Mouse (Mus musculus): ENCODE measurements around the gene Otc. TPM values are rescaled to one million over a fixed set of nuclear protein-coding genes. Genes with fewer than 3 reads are reported as not detected.

The Otc gene
- total and polyA plus RNA-seq, 3 experiments, result 0.12 TPM; not detected in 2

DNA sequence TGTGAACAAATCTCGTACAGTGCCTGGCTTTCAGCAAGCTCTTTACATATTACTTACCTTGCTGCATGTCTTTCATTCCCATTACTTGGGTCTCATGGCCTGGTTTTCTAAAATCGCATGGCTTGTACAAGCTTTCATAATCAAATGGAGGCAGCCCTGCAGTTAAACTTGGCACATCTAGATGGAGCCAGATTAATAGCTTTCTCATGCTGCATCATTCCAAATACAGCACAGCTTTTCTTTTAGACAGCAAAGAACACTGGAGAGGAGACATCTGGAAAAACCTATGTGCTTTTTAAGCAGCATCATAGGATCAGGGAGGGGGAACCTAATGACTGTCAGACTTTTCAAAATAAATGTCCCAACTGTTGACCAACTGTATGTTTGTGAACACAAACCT, 19.1 kb upstream of the Otc start:
- H3K27ac ChIP-seq (ENCODE audit: insufficient read depth, low read depth), result no peak overlapping the region
- in situ Hi-C loops (cut with MboI; ENCODE audit: low pct_ligation_motif_present, low pct_unique_long_range_greater_than_20kb, low sequenced_read_pairs), result no loop called here

DNA sequence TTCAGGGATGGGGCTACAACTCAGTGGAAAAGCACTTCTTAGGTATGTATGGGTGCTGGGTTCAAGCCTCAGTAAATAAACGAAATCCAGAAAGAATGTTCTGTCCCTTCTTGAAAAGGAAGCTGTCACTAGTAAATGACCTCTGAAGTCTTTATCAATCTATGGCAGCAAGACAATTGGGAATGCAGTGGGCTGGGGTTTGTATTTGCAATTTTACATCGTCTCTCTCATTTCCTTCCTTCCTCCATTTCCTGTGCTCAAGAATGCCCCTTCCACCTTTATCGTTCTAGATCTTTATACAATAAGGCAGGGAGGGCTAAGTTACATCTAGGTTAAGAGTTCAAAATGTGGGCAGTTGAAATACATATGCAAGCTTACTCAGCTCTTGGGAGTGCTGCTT, 17.5 kb upstream of the Otc start:
- Histone ChIP-seq H3K27ac (ENCODE audit: insufficient read depth, low read depth) (no peak overlapping the region), H3K4me2 (ENCODE audit: insufficient read depth, low read depth, poor library complexity, severe bottlenecking) (no peak overlapping the region), H3K27me3 (replicated peaks) (no peaks in the 10 kb centered on the region), H3K4me1 (ENCODE audit: control insufficient read depth in 1 of 2, insufficient read depth in 2 of 2) (no peaks in the 10 kb centered on the region), H3K79me2 (replicated peaks; ENCODE audit: control insufficient read depth, extremely low read depth, insufficient read depth, poor library complexity, severe bottlenecking) (no peaks in the 10 kb centered on the region), H3K9ac (ENCODE audit: insufficient read depth, low read depth) (no peak overlapping the region), H3K9me3 (replicated peaks; ENCODE audit: low read length) (no peaks in the 10 kb centered on the region), H3K36me3 (replicated peaks in 1 of 2; ENCODE audit: control insufficient read depth in 1 of 2, insufficient read depth in 1 of 2, low read length in 1 of 2) (no peaks in the 10 kb centered on the region), H3K4me3 (replicated peaks in 1 of 3; ENCODE audit: low read depth in 2 of 3, low read length in 2 of 3, poor library complexity in 1 of 3) (no peak overlapping the region)
- no peak for TF ChIP-seq ZNF384 (IDR thresholded peaks at IDR 0.05; ENCODE audit: low read depth, low read length)
- TF ChIP-seq ELF1 (IDR thresholded peaks at IDR 0.05; ENCODE audit: low read depth, low read length), result no peak
- TF ChIP-seq SMC3 (IDR thresholded peaks at IDR 0.05; ENCODE audit: low read depth, low read length), result no peak
- no peak for TF ChIP-seq NELFE (IDR thresholded peaks at IDR 0.05; ENCODE audit: low read depth, low read length)
- TF ChIP-seq E2F4 (IDR thresholded peaks at IDR 0.05; ENCODE audit: insufficient replicate concordance, low read depth, low read length), result no peak
- TF ChIP-seq MEF2A (IDR thresholded peaks at IDR 0.05; ENCODE audit: borderline replicate concordance, low read depth, low read length), result no peak
- TF ChIP-seq MYC (IDR thresholded peaks at IDR 0.05; ENCODE audit: low read depth, low read length), result no peak
- TF ChIP-seq PAX5 (IDR thresholded peaks at IDR 0.05; ENCODE audit: low read length), result no peak
- TF ChIP-seq JUN (IDR thresholded peaks at IDR 0.05; ENCODE audit: insufficient read depth, low read depth, low read length), result no peak
- no peak for TF ChIP-seq GABPA (IDR thresholded peaks at IDR 0.05; ENCODE audit: insufficient replicate concordance, low read depth, low read length)
- no peak for TF ChIP-seq IRF4 (IDR thresholded peaks at IDR 0.05; ENCODE audit: low read depth, low read length)
- no peak for TF ChIP-seq USF1 (IDR thresholded peaks at IDR 0.05; ENCODE audit: low read depth, low read length)
- no peak for TF ChIP-seq KAT2A (IDR thresholded peaks at IDR 0.05; ENCODE audit: insufficient replicate concordance, low read length)
- no peak for TF ChIP-seq MXI1 (IDR thresholded peaks at IDR 0.05; ENCODE audit: low read depth, low read length)
- TF ChIP-seq TBP (conservative IDR thresholded peaks at IDR 0.05; ENCODE audit: low read depth, low read length), result no peak
- no peak for TF ChIP-seq ZMIZ1 (IDR thresholded peaks at IDR 0.05; ENCODE audit: low read depth, low read length)
- no peak for TF ChIP-seq MAX (IDR thresholded peaks at IDR 0.05; ENCODE audit: low read length)
- in situ Hi-C loops (cut with MboI; ENCODE audit: low pct_ligation_motif_present, low pct_unique_long_range_greater_than_20kb, low sequenced_read_pairs) (no loop called here), dilution Hi-C loops (cut with MboI; ENCODE audit: extremely low pct_ligation_motif_present, extremely low pct_unique_long_range_greater_than_20kb, low sequenced_read_pairs) (no loop called here)
- DNase-seq (ENCODE audit: extremely low read depth), result no peak

More for the DNA sequence above, 19.1 kb upstream of the Otc start:
- dilution Hi-C loops (cut with MboI; ENCODE audit: extremely low pct_ligation_motif_present, extremely low pct_unique_long_range_greater_than_20kb, low sequenced_read_pairs), result no loop called here
- H3K27me3 ChIP-seq (replicated peaks), result no peaks in the 10 kb centered on the region
- H3K36me3 ChIP-seq (replicated peaks in 1 of 2; ENCODE audit: control insufficient read depth in 1 of 2, insufficient read depth in 1 of 2, low read length in 1 of 2), result no peaks in the 10 kb centered on the region
- no peak overlapping the region for H3K4me2 ChIP-seq (ENCODE audit: insufficient read depth, low read depth, poor library complexity, severe bottlenecking)
- H3K9me3 ChIP-seq (replicated peaks; ENCODE audit: low read length), result no peaks in the 10 kb centered on the region
- no peak for DNase-seq (ENCODE audit: extremely low read depth)
- H3K4me1 ChIP-seq (ENCODE audit: control insufficient read depth in 1 of 2, insufficient read depth in 2 of 2), result no peaks in the 10 kb centered on the region
- TF ChIP-seq HCFC1 (IDR thresholded peaks at IDR 0.05; ENCODE audit: low read depth, low read length) (no peak), CTCF (conservative IDR thresholded peaks at IDR 0.05 in 1 of 2, IDR thresholded peaks at IDR 0.05 in 1 of 2; ENCODE audit: low read depth in 2 of 2, low read length in 2 of 2) (peak in 1 of 2 experiments; percentile 36; a peak in 2 of 4 replicates), RAD21 (IDR thresholded peaks at IDR 0.05; ENCODE audit: low read depth, low read length) (peak; percentile 34), CHD2 (IDR thresholded peaks at IDR 0.05; ENCODE audit: low read length) (no peak), JUND (conservative IDR thresholded peaks at IDR 0.05; ENCODE audit: low read depth, low read length) (no peak)
- no peaks in the 10 kb centered on the region for H3K79me2 ChIP-seq (replicated peaks; ENCODE audit: control insufficient read depth, extremely low read depth, insufficient read depth, poor library complexity, severe bottlenecking)
- no peak overlapping the region for H3K4me3 ChIP-seq (replicated peaks in 1 of 3; ENCODE audit: low read depth in 2 of 3, low read length in 2 of 3, poor library complexity in 1 of 3)
- H3K9ac ChIP-seq (ENCODE audit: insufficient read depth, low read depth), result no peak overlapping the region
